Mouse (Mus musculus) heart, adult 2 months (tissue): ENCODE results near the gene Capn11.

Experiments used
- CTCF ChIP-seq: fragments of 200-600 bp; IDR thresholded peaks from 2 replicates; pipeline ENCODE4 v1.8.1; 2022; ENCODE audit warnings: antibody characterized with exemption, mild to moderate bottlenecking, moderate library complexity
- EP300 ChIP-seq: fragments of 200-500 bp; IDR thresholded peaks from 2 replicates; pipeline ENCODE4 v1.6.1; 2011; ENCODE audit warnings: low read depth, low read length, control low read depth; ENCODE audit not compliant: insufficient read depth
- POLR2A ChIP-seq: fragments of 200-500 bp; IDR thresholded peaks from 2 replicates; pipeline ENCODE4 v1.6.1; 2011; ENCODE audit warnings: mild to moderate bottlenecking, low read depth, low read length, control low read depth; ENCODE audit not compliant: insufficient read depth

GRCm38 (mm10) chr17:45608396-45608795 is 50.7 kb downstream of the Capn11 start:
- TF ChIP-seq CTCF: no peak
- no peak for TF ChIP-seq POLR2A
- TF ChIP-seq EP300: no peak
